Mouse (Mus musculus): Measurements from ENCODE around the gene Mrpl55.

Mrpl55 gene

DNA sequence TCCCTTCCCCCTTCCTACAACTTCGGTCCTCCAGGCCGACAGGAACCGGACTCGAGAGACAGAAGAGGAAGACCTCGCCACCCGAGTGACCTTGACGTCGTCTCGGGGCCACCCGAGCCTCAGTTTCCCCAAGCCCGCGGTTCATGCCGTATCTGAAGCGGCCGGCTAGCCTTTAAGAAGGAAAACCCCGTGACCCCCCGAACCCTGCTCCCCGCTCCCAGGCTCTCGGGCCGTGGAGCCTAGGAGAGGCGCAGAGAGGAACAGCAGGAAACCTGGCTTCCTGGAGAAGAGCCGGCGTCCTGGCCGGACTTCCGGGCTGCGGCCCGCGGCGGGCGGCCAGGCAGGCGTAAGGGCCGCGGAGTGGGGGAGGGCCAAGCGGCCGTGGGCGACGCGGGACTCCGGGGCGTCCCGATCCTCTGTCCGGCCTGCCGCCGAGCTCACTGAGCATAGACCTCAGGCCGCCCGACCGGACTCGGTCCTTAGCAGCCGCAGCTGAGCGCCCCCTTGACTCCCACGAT is 25.4 kb downstream of the Mrpl55 start:
- no peak for DNase-seq (ENCODE audit: low spot score in 2 of 2)

DNA sequence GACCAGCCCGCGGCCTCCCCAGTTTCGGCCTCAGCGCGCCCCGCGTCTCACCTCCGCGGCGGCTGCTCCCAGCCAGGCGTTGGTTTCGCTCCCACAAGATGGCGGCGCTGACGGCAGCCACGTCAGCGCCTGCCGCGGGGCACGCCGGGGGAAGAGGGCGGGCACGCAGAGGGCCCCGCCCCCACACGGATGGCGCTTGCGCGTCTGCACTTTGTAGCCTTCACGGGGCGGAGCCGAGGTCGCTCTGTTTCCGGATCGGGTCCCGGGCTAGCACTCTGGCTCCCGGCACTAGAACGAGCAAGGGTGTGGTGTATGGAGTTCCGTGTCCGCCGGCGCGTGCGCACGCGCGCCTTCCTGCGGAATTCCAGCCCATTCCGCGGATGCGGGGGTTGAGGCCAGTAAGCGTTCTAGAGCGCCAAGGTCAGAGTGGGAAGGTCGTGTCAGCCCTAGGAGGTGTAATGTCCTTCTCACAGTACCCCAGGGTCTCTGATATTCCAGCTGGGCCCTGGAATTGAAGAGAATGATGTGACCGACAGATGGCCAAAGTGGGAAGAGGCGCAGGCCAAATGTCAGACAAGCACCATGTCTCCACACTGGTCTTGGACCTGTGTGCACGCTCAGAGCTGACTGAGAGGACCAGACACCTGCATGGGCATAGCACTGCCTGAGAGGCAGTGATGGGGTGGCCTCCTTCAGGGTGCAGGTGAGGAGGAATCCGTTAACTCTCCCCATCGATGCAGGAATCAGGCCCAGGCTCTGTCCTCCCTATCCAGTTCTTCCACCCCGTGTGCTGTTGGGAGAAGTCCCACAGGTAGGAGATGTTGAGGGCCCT is 26.1 kb downstream of the Mrpl55 start, which contains the start of gene Arf1:
Arf1 (minus strand) TSS at position 149 of the 832 bp plus-strand sequence.
- DNase-seq (ENCODE audit: low spot score in 2 of 2): peak; percentile 92 to 94

DNA sequence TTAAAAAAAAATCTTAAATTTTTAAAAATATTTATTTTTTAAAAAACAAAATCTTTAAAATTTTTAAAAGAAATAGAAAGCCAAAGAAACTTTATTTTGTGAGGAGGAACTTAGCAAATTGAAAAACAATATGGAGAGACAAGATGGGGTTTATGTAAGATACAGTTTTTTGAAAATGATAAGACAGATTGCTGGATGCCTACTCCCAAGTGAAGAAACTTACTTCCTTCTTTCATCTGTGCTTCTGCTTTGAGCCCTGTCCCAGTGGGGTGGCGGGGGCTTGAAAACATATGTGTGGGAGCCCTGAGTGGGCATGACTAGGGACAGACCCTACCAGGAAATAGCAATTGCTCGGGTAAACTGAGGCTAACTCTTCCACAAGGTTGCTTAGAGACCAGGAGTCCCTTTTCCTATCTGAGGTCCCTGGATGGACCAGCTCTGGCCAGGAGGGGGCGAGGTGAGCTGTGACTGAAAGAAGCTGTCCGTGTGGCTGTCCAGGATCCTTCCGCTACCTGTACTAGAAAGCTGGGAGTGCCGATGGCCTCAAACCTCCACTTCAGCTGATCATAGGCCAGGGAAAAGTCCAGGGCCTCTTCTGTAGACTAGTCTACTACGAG is 28.0 kb downstream of the Mrpl55 start:
- no peak for DNase-seq (ENCODE audit: low spot score in 2 of 2)

DNA sequence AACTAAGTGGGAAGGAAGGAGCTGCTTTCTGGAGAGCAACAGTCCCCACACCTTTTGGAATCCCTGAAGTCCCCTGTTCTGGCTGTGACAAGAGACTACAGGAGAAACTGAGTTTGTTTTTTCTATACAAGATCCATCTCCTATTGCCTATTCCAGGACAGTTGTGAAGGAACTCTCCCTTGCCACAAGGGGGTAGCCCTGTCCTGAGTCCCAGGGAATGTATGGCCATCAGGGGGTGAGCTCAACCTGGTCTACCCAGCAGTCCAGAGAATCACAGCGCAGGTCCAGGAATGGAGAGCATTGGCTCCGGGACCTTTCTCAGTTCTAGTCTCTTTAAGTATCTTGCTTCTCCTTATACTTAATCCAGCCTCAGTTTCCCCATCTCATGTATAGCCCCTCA is 30.5 kb downstream of the Mrpl55 start:
- no peak for DNase-seq (ENCODE audit: low spot score in 2 of 2)

DNA sequence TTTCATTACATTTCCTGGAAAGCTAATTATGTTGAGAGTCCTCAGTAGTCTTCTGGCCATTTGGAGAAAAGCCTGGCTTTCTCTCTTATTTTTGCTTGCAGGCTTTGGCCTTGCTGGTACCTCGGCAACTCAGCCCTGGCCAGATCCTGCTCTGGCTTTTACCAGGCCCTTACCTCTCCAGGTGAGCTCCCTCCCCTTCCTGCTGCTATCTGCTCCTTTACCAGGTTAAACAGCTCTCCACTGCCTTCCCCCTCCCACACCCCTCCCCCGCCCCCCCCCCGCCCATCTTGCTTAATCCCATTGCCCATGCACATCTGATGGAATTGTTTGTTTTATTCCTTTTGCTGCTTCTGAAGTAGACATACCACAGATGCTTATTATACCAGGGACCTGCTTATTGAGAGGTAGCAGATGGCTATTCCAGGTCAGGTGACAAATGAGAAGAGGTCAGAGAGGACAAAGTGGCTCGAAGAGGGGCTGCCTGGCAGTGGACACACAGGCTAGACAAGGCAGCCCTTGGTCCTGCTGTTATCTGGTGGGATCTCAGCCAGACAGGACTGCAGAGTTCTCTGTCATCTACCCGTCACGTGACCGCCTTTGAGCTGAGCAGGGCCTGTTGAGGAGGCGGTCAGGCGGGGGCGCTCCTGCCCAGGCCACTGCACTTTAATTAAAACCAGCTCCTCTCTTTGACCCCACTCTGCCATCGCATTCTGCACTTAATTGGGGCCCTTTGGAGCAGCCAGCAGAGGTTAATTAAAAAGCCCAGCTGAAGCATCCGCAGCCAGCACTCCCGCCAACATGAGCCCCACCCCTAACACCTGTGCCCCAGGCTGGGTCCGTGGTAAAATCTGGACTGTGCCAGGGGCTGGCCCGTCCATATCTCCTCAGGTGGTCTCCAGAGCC is 36.5 kb downstream of the Mrpl55 start:
- peak in 1 of 2 experiments; percentile 44 for DNase-seq (ENCODE audit: low spot score in 2 of 2)

DNA sequence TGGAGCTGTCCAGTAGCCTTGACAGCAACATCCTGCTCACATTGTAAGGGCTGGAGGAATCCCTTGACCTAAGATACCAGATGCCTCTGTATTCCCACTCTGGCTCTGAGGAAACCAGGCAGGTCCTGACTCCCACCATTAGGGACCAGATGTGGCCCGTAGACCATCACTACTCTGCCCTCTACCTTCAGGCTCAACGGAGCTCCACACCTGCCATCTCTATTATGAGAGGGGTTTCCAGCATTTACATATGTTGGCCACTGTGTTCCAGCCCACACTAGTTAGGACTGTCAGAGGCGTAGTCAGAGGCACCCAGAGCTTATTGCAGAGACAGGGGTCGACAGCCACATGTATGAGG is 37.1 kb downstream of the Mrpl55 start:
- DNase-seq (ENCODE audit: low spot score in 2 of 2): no peak

DNA sequence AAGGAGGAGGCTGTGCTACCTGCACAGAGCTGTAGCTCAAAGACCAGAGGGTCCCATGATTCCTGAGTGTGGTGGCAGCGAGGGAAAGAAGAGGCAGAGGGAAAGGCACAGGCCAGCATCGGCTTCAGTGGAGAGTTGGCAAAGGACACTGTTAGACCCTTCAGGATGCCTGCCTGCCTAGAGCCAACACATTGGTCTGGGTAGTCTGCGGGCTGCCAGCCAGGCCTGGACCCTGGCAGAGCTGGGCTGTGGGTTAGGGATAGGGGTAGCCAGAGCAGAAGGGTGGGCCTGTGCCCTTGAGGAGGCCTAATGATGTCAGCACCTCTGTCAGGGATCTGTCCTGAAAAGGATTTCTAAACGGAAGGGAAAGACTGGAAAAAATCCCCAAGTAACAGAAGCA is 37.5 kb downstream of the Mrpl55 start:
- DNase-seq (ENCODE audit: low spot score in 2 of 2): no peak

DNA sequence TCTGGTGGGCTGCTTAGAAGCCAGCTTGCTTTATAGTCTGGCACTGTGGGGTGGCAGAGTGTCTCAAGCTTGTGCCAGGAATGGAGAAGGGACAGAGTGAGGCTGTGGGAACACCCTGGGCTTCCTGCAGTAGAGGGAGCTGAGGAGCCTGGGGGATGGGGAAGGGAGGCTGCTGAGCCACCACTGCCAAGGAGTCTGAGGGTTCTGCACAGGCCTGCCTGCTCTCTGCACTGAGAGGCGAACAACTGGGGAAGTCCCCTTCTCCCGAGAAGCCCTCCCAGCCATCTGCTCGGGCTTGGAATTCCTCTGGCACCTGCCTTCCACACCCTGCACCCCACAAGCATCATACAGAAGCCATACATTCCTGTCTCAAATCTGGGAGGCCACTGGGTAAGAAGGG is 39.6 kb downstream of the Mrpl55 start:
- no peak for DNase-seq (ENCODE audit: low spot score in 2 of 2)

DNA sequence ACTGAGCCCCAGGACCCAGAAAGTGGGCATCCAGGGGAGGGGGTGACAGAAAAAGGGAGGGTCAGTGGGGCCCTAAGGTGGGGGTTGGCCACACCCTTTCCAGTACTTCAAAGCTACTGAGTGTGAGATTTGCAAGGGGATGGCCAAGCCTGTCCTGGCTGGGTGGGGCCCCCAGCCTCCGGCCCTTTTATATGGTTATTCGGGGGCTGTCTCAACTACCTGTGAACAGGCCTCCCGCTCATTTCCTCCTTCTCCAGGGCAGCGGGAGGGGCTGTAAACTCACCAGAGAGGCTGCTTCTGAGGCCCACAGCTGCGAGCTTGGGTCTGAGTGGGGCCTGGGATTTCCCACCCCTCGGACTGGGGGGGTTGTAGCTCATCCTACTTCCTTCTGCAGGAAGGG is 41.6 kb downstream of the Mrpl55 start:
- DNase-seq (ENCODE audit: low spot score in 2 of 2): no peak

DNA sequence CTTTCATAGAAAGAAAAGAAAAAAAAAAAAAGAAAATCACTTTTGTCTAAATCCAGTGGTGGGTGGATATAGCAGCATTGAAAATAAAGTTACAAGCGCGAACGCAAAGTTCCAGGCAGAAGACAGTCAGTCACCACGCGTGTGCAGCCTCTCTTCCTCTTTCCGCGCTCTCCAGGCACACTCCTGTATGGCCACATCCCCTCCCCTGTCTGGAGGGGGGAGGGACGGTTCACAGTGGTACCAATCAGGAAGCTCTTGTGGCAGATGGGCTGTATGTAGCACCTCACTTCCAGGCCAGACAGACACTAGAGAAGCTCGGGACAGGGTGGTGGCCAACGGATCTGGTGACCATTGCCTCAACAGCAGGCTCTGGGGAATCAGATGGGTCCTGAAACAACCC is 45.8 kb downstream of the Mrpl55 start:
- DNase-seq (ENCODE audit: low spot score in 2 of 2): no peak

Data from frontal cortex, postnatal 25 days (tissue).